Mouse (Mus musculus): Measurements from ENCODE around the gene Ifitm3.

GRCm38 (mm10) chr7:141009665-141010064, 905 bp downstream of the Ifitm3 start:
- no peak for TF ChIP-seq CTCF (IDR thresholded peaks at IDR 0.05; ENCODE audit: insufficient read depth, low read depth, low read length)
- no peak for TF ChIP-seq POLR2A (IDR thresholded peaks at IDR 0.05; ENCODE audit: insufficient read depth, low read depth, low read length)
